Mouse (Mus musculus) thymus, postnatal 0 days (tissue): Measurements from ENCODE around the gene Ubn1. TPM values are rescaled to one million over a fixed set of nuclear protein-coding genes. Genes with fewer than 3 reads are reported as not detected.

Experiments used
- polyA plus RNA-seq: library from polyadenylated mRNA; unstranded; fragments of >200 nt; fragmentation: Nextera tagmentation; extraction: Ambion mirVana; gene quantifications from 2 replicates; pipeline ENCODE4 v1.2.1, GENCODE M21; 2015

Ubn1 gene
- polyA plus RNA-seq, 1 experiment from 2014 or later, result 33.0 TPM

Other genes with a start within 250 kb of the Ubn1 start
- 0.31 TPM in 1 of 2 replicates, not detected in the other for gene 4930562C15Rik, start 214.6 kb upstream of the Ubn1 start, polyA plus RNA-seq
- 57.5 and 62.3 TPM in 2 replicates for gene Ubald1, start 169.7 kb upstream of the Ubn1 start, polyA plus RNA-seq
- gene Mgrn1, start 163.8 kb upstream of the Ubn1 start, polyA plus RNA-seq, result 31.1 and 31.7 TPM in 2 replicates
- gene Nudt16l1, start 111.3 kb upstream of the Ubn1 start, polyA plus RNA-seq, result 150 and 151 TPM in 2 replicates
- 45.3 and 50.3 TPM in 2 replicates for gene Anks3, start 85.9 kb upstream of the Ubn1 start, polyA plus RNA-seq
- 0.05 and 0.14 TPM in 2 replicates for gene Sept12, start 52.2 kb upstream of the Ubn1 start, polyA plus RNA-seq
- gene Smim22, start 42.8 kb upstream of the Ubn1 start, polyA plus RNA-seq, result 6.4 and 11.7 TPM in 2 replicates
- gene Rogdi, start 36.5 kb upstream of the Ubn1 start, polyA plus RNA-seq, result 35.1 TPM in 2 replicates
- 109 and 110 TPM in 2 replicates for gene Glyr1, start 194 bp upstream of the Ubn1 start, polyA plus RNA-seq
- gene Ppl, start 82.4 kb downstream of the Ubn1 start, polyA plus RNA-seq, result 0.49 and 1.0 TPM in 2 replicates
- gene Sec14l5, start 97.1 kb downstream of the Ubn1 start, polyA plus RNA-seq, result 0.41 and 0.42 TPM in 2 replicates
- 16.3 and 18.0 TPM in 2 replicates for gene Nagpa, start 154.0 kb downstream of the Ubn1 start, polyA plus RNA-seq
- gene AU021092, start 172.2 kb downstream of the Ubn1 start, polyA plus RNA-seq, result 1.0 and 1.1 TPM in 2 replicates
- 31.6 TPM in 2 replicates for gene Alg1, start 183.6 kb downstream of the Ubn1 start, polyA plus RNA-seq
- 13.9 and 15.5 TPM in 2 replicates for gene Eef2kmt, start 205.9 kb downstream of the Ubn1 start, polyA plus RNA-seq